Mouse (Mus musculus) spleen, adult 2 months (tissue): ENCODE data around the gene Olfr685.

Source experiments
- CTCF ChIP-seq: fragments of 200-500 bp; IDR thresholded peaks from 2 replicates; pipeline ENCODE4 v1.5.1; 2011; ENCODE audit warnings: mild to moderate bottlenecking, inconsistent platforms; ENCODE audit not compliant: insufficient read depth, insufficient read length, insufficient replicate concordance; ENCODE audit errors: extremely low read depth
- POLR2A ChIP-seq: fragments of 200-500 bp; IDR thresholded peaks from 2 replicates; pipeline ENCODE4 v1.6.1; 2011; ENCODE audit warnings: low read depth, low read length, inconsistent platforms

GRCm38 (mm10) chr7:105185912-105186311 is at the start of gene Olfr685:
- no peak for TF ChIP-seq CTCF
- TF ChIP-seq POLR2A, result no peak
